Mouse (Mus musculus) adipocyte (in vitro differentiated cells): ENCODE results near the gene Def8.
"Not testable (repeated sequence)": the region's sequence is repeated elsewhere in the genome, so short reads cannot be mapped to it uniquely, and the experiment has no call there.

Source experiments
- DNase-seq: peaks from one replicate; pipeline ENCODE4 v3.0.0-alpha.2; 2016; ENCODE audit warnings: low spot score

Def8 gene

DNA sequence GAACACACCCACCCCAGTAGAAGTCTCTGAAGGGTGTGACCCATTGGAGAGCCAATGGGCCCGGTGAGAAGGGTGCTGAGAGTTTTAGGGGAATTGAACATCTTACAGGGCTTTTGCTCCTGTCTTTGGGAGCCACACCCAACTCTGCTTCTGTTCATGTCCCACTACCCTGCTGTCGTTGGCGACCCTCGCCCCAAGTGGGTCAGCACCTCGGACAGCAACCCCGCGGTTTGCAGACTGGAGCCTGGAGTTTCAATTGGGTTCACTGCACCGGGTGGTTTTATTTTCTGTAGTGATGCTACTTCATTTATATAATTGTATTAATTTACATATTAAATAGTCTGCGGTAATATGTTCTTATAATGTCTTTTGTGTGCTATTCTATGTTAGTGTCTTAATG is 9.1 kb upstream of the Def8 start:
- DNase-seq: no peak

DNA sequence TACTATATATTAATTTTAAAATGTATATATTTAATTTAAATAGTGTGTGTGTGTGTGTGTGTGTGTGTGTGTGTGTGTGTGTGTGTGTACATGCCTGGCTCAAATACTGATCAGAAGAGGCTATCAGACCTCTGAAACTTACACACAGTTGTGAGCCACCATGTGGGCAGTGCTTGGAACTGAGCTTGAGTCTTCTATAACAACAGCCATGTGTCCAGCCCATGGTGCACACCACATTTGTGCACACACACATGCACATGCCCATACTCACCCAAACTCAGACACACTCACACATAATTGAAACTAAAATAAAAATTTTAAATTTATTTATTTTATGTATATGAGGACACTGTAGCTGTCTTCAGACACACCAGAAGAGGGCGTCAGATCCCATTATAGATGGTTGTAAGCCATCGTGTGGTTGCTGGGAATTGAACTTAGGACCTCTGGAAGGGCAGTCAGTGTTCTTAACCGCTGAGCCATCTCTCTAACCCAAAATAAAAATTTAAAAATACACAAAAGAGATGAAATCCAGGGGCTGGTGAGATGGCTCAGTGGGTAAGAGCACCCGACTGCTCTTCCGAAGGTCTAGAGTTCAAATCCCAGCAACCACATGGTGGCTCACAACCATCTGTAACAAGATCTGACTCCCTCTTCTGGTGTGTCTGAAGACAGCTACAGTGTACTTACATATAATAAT is 8.2 kb upstream of the Def8 start:
- DNase-seq: not testable (repeated sequence)

DNA sequence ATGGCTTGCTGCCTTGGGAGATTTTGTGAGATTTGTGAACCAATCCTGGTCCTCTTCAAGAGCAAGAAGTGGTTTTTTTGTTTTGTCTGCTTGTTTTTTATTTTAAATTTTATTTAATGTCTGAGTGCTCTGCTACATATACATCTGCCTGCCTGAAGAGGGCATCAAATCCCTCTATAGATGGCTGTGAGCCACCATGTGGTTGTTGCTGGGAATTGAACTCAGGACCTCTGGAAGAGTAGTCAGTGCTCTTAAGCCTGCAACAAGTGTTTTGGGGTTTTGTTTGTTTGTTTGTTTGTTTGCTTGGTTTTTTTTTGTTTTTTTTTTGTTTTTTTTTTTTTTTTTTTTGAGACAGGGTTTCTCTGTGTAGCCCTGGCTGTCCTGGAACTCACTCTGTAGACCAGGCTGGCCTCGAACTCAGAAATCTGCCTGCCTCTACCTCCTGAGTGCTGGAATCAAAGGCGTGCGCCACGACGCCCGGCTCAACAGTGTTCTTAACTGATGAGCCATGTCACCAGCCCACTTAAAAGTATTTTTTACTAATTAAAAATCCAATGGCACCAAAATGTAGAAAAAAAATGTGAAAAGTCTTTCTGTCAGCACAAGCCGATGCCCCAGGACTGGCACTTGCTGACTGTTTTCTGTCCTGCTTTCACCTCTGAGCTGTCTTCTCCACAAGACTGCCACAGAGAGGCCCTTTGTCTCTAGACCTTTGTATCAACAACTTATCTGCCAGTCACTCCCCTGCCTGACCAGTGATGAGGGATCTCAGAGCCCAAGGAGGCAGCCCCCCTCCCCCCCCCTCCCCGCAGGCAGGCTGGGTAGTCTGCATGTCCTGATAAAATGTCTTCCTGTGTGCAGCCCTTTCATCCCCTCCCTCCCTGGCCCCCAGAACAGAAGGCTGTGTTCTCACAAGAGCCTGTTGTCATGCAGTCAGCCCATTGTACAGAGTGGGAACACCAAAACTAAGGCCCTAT is 7.1 kb upstream of the Def8 start:
- DNase-seq: peak; percentile 22

DNA sequence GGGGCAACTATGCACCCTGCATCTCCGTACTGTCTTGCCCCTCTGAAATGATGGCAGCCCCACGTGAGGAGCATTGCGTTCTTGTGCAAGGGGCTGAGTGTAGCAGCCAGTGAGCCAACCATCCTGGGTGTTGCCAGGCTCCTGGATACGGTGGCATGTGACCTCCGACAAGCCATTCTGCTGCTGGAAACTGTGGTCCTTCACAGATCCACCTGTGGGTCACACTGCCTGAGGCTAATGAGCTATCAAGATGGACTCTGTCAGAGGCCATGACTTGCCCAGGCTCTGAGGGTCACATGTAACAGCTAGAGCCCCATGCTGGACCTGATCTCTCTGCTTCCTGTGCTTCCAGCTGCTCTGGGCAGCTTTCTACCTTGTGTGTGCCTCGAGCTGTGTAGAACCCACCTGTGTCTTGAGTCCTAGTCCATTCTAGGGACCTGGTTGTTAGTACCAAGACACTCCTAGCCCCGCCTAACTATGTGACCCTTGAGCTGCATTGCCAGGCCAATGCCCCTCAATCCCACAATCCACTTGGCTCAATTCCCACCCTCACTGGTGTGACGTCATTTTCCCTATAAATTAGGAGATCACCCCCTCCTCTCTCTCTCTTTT is 6.3 kb upstream of the Def8 start:
- no peak for DNase-seq

DNA sequence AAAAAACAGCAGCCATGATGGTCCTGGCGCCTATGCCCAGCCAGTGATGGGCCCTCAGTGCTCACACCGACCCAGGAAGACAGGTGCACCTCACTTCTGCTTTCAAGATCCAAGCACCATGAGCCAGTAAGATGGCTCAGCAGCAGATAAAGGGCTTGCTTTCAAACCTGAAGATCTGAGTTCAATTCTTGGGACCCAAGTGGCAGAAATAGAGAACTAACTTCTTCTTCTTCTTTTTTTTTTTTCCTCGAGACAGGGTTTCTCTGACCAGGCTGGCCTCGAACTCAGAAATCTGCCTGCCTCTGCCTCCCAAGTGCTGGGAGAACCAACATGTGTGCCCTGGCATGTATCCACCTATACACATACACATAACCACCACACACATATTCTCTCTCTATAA is 3.6 kb upstream of the Def8 start:
- DNase-seq: no peak

DNA sequence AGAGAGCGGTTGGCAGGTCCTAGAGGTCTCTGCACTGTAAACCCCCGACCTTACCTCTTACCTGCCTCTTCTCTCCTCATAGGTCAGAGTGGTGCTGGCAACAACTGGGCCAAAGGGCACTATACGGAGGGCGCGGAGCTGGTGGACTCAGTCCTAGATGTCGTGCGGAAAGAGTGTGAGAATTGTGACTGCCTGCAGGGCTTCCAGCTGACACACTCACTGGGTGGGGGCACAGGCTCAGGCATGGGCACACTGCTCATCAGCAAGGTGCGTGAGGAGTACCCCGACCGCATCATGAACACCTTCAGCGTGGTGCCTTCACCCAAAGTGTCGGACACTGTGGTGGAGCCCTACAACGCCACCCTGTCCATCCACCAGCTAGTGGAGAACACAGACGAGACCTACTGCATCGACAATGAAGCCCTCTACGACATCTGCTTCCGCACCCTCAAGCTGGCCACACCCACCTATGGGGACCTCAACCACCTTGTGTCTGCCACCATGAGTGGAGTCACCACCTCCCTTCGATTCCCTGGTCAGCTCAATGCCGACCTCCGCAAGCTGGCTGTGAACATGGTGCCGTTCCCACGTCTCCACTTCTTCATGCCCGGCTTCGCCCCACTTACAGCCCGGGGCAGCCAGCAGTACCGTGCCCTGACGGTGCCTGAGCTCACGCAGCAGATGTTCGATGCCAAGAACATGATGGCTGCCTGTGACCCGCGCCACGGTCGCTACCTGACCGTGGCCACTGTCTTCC is 2.6 kb upstream of the Def8 start:
- DNase-seq: no peak

DNA sequence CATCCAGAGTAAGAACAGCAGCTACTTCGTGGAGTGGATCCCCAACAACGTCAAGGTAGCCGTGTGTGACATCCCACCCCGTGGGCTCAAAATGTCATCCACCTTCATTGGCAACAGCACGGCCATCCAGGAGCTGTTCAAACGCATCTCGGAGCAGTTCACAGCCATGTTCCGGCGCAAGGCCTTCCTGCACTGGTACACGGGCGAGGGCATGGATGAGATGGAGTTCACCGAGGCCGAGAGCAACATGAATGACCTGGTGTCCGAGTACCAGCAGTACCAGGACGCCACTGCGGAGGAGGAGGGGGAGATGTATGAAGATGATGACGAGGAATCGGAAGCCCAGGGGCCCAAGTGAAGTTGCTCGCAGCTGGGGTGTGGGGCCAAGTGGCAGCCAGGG is 2.0 kb upstream of the Def8 start:
- no peak for DNase-seq

DNA sequence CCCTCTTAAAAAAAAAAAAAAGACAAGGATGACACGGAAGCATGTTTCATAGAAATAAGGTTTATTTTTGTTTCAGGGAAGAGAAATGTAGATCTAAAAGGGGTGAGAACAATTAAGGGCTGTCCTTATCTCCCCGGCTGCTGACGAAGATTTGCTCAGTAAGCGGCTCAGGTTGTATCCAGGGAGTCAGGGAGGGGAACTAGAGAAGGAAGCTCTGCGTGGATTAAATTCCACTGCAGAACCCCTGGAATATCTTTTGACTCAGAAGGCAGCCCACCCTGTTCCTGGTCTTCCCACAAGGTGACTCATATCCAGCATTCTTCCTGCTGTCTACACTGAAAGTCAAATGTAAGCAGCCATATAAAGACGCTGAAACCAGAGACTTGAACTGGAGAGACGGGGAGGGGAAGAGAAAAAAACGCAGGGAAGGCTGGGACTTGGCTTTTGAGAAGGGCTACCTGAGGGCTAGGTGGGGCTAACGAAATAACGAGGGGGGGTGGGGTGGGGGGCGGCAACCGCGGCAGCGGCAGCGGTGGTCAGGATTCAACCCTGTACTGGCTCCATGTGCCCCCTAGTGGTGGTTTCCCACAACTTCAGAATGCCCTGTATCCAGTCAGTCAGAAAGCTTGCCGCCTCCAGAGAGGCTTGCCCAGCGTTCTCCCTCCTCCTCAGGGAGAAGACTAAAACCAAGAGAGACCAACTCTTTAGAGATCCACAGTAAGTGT is 1.1 kb upstream of the Def8 start:
- peak; percentile 68 for DNase-seq

DNA sequence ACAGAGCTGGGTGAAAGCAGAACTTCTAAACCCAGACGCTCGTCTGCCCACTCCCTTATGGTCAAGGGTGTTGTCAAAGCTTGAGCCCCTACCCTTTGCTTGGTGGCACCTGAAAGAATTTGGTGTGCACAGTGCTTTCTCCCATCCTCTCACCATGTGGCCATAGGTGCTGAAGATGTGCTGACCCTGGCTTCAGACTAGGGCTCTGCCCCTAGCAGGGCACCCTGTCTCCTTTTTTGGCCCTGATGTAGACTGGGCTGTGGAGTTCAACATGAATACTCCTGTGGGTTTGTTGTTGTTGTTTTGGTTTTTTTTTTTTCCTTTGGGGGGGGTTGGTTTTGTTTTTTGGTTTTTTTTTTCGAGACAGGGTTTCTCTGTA is 557 bp upstream of the Def8 start:
- no peak for DNase-seq

DNA sequence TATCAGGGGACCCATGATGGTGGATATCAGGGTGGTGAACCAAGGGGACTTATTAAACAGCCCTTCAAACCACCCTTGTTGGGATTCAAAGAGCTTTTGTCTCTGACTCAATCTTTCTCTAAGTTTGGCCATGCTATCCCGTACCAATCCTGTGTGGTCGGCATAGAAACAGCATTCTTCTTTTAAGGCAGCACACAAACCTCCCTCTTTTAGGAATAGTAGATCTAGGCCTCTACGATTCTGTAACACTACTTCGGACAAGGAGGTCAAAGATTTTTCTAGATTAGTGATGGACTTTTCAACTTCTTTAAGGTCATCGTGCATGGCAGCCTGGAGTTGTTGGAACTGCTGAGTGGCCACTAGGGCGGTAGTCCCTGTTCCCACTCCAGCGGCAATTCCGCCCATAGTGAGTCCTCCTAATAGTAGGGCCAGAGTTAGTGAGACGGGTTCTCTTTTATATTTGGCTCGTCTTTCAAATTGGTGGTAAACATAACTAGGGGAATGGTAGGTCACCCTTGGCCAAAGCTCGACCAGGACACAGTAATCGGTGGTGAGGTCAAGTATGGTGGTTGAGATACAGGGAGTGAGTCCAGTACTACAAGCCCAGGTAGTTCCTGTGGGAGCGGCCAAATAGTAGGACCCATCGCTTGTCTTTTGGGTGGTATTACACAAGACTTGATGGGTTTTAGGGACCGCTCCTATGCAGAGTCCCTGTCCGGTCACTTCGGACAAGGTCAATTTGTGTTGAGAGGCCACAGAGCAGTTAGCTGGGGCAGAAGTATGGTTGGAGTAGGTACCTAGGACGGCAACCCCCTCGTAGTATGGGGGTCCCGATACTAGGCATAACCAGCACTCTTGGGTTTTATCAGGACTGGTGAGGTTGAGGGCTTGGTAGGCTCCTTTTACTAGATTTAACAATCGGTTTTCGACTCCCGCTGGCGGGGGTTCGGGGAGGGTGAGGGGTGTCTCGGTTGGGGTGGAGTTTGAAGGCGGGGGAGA is 3.5 kb downstream of the Def8 start:
- no peak for DNase-seq

DNA sequence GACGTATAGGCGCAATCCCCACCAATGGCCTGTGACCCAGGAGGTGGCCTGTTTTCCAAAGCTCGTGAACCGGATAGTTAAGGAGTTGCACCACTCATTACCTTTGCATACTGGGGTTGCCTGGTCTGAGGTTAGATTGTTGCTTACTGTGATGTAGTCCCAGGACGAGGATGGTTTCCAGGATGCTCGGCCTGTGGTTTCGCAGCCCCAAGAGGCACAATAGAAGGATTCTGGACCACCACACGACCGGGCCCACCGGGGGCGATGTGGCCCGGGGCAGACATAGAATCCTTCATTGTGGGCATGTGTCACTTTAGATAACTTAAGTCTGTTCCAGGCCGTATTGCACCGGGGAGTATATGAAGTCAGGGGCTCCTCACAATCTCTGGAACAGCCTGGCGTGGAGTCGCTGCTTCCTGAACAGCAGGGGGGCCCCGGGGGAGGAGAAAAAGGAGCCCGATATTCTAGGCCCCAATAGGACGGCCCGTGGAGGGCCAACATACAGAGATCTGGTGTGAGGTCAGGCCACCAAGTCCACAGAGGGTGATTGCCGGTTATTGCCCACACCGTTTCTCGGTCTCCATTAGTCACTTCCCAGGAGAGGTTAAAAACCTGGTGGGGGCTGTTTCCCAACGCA is 4.4 kb downstream of the Def8 start:
- DNase-seq: no peak

DNA sequence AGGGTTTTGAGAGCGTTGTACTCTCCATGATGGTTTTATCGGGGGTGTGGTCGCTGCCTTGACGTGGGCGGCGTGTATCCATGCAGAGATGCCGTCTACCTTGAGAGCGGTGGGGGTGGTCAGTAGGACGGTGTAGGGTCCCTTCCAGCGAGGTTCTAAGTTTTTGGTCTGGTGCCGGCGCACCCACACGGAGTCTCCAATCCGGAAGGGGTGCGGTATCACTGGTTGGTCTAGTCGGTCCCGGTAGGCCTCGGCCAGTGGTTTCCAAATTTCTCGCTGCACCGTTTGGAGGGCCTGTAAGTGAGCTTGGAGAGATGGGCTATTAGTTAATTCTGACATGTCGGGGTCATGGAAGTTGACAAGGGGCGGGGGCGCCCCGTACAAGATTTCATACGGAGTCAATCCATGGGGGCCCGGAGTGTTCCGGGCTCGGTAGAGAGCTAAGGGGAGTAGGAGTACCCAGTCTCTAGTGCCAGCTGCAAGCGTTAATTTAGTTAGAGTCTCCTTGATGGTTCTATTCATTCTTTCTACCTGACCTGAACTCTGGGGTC is 5.1 kb downstream of the Def8 start:
- no peak for DNase-seq

DNA sequence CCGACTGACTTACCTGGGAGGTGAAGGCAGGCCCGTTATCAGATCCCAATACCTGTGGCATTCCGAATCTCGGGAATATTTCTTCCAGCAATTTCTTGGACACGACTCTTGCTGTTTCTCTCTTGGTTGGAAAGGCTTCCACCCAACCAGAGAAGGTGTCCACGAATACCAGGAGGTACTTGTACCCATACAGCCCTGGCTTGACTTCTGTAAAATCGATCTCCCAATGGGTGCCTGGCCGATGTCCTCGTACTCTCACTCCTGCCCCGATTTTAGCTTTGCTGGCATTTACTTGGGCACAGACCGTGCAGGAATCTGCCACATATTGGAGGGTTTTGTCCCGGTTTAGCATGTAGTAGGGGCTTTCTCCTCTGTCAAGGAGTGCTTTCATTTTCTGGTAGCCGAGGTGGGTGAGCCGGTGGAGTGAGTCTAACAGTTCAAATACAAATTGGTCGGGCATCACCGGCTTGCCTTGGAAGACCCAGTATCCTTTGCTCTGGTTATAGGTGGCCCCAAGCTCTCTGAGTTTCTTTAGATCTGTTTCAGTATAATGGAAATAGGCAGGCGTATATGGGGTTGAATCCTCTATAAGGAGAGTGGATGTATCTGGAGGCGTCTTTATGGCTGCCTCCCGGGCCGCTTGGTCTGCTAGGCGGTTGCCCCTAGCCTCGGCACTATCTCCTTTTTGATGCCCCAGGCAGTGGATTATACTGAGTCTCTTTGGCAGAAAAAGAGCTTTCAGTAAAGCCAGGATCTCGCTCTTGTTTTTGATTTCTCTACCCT is 5.8 kb downstream of the Def8 start:
- DNase-seq: no peak

DNA sequence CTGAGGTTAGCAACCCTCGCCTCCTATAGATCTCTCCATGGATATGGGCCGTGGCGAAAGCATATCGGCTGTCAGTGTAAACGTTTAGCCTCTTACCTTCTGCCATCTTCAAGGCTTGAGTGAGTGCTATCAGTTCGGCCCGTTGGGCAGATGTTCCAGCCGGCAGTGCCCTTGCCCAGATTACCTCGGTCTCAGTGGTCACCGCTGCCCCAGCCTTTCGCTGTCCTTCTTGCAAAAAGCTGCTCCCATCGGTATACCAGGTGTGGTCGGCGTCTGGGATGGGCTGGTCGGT is 6.3 kb downstream of the Def8 start:
- not testable (repeated sequence) for DNase-seq

DNA sequence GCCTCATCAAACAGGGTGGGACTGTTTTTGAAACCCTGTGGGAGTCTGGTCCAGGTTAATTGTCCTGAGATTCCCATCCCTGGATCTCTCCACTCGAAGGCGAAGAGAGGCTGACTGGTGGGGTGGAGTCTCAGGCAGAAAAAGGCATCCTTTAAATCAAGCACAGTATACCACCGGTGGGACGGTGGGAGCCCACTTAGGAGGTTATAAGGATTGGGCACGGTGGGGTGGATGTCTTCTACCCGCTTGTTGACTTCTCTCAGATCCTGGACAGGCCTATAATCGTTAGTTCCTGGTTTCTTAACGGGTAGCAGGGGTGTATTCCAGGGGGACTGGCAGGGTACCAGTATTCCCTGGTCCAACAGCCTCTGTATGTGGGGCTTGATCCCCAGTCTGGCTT is 7.6 kb downstream of the Def8 start:
- not testable (repeated sequence) for DNase-seq

DNA sequence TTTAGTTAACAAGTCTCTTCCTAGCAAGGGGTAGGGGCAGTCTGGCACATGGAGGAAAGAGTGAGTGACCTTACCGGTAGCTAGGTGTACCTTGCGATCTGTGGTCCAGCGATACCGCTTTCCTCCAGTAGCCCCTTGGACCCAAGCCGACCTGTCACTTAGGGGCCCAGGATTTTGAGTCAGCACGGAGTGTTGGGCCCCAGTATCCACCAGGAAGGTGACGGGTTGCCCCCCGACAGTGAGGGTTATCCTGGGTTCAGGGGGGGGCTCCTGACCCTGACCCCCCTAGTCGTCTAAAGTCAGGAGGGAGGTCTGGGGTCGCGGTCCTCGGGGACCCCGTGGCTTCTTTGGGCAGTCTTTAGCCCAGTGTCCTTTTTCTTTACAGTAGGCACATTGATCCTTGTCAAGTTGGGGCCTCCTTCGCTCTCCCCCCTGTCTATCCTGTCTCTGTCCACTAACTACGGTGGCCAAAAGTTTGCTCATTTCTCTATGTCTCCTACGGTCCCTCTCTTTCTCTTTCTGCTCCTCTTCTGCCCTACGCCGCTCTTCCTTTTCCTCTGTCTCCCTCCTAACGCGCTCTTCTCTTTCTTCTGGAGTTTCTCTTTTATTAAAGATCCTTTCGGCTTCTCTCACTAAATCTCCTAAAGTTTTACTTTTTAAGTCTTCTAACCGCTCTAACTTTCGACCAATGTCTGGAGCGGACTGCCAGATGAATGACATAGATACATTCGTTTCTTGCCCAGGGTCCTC is 8.5 kb downstream of the Def8 start:
- DNase-seq: no peak

DNA sequence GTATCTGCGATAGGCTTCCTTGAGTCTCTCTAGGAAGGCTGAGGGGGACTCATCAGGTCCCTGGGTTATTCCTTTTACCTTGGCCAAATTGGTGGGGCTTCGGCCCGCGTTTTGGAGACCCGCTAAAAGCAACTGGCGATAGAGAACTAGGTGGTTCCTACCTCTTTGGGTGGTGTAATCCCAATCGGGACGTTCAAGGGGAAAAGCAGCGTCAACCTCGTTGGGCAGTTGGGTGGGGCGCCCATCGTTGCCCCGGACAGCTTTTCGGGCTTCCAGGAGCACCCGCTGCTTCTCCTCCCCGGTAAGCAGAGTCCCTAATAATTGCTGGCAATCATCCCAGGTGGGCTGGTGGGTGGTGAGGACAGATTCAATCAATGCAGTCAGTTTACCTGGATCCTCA is 9.1 kb downstream of the Def8 start:
- DNase-seq: no peak
